Mouse (Mus musculus) splenic B cell, adult 2 months (primary cell): ENCODE measurements around the gene Irf2bpl.

ENCODE experiments used
- DNase-seq: peaks from one replicate; pipeline ENCODE4 v3.0.0-alpha.2; 2011; ENCODE audit warnings: low read depth, low spot score
- H3K27me3 ChIP-seq: 2 replicates; pipeline ENCODE4 v1.6.1; 2012; ENCODE audit warnings: mild to moderate bottlenecking, low read length, moderate library complexity, mixed read lengths; ENCODE audit not compliant: control insufficient read depth, poor library complexity, insufficient read depth, severe bottlenecking
- H3K36me3 ChIP-seq: 2 replicates; pipeline ENCODE4 v1.6.1; 2012; ENCODE audit warnings: mild to moderate bottlenecking, low read length, moderate library complexity, mixed read lengths; ENCODE audit not compliant: control insufficient read depth, poor library complexity, insufficient read depth, severe bottlenecking

Gene Irf2bpl

GRCm38 (mm10) chr12:86884197-86885058 lies at the start of gene Irf2bpl:
TSS of gene Irf2bpl (minus strand) at chr12:86884798.
- DNase-seq = peak; percentile 98

DNA sequence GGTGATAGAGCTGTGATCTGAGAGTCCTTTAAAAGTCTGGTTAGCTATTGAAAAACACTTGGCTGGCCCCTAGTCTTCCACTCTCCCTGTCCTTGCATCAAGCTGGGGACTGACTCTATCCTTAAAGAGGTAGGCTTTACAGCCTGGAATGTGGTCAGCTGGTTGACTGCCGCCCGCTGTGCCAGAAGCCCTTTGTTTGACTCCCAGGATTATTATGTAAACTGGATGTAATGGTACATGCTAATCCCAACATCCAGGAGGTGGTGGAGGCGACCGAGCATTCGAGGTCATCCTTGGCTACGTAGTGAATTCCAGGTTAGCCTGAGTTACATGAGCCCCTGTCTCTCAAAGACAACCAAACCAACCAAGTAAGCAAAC lies 48.0 kb upstream of the Irf2bpl start:
- no peak for DNase-seq
- Histone ChIP-seq H3K27me3 (no peaks in the 10 kb centered on the region), H3K36me3 (no peaks in the 10 kb centered on the region)

More at GRCm38 (mm10) chr12:86884197-86885058, at the start of gene Irf2bpl:
- H3K36me3 ChIP-seq = no peaks in the 10 kb centered on the region
- H3K27me3 ChIP-seq = no peaks in the 10 kb centered on the region

- DNase-seq = no peak
- no peaks in the 10 kb centered on the region for H3K36me3 ChIP-seq
- no peaks in the 10 kb centered on the region for H3K27me3 ChIP-seq
Observed at GRCm38 (mm10) chr12:86931919-86932574, 47.4 kb upstream of the Irf2bpl start.

GRCm38 (mm10) chr12:86930934-86931729 lies 46.5 kb upstream of the Irf2bpl start:
- Histone ChIP-seq H3K27me3 (no peaks in the 10 kb centered on the region), H3K36me3 (no peaks in the 10 kb centered on the region)
- no peak for DNase-seq

DNA sequence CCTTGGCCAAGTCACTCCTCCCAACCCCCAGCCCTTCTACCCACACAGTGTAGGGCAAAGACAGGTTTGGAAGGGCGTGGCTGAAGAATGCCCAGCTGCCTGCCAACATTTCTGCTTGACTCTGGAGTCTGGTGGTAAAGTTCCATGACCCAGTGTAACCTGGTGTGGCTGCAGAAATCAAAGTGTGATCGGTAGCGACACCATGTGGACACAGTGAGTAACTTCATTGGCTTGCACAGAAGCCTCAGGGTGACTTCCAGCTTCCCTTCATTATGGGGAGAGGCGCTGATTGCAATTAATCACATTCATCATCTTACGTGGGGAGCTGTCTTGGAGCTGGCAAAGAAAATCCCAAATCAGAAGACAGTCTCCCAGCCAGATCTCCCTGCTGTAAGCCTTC lies 39.2 kb upstream of the Irf2bpl start:
- no peaks in the 10 kb centered on the region for H3K27me3 ChIP-seq
- DNase-seq = peak; percentile 89

GRCm38 (mm10) chr12:86918983-86919722 lies 34.6 kb upstream of the Irf2bpl start:
- DNase-seq = no peak
- Histone ChIP-seq H3K27me3 (no peaks in the 10 kb centered on the region), H3K36me3 (no peaks in the 10 kb centered on the region)

More for the DNA sequence above, 39.2 kb upstream of the Irf2bpl start:
- H3K36me3 ChIP-seq = no peaks in the 10 kb centered on the region

DNA sequence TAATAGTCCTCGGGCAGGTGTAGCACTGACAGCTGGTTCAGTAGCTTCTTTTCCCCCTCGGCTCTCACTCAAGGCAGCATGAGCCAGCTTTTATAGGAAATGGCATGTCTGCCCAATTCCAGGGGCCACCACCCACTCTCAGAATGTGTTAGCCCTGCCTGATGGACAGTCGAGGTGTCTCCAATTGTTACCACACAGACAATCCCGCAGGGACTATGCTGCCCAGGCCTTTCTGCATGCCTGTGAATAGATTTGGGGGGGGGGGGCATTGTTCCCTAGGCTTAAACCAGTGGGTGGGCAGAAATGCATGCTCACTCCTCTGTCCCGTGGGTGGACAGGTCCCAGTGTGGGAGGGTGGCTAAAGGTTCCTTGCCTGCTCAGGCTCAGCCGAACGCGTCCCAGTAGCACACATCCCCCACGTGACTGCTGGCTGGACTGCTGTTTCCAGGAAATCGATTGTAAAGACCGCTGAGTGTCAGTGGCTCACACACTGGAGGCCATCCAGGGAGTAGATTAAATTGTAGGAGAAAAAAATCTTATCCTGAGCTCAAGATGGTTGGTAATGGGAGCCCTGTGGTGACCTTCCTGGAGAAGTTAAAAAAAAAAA lies 33.9 kb upstream of the Irf2bpl start:
- H3K36me3 ChIP-seq = no peaks in the 10 kb centered on the region
- H3K27me3 ChIP-seq = no peaks in the 10 kb centered on the region
- DNase-seq = no peak

- Histone ChIP-seq H3K36me3 (no peaks in the 10 kb centered on the region), H3K27me3 (no peaks in the 10 kb centered on the region)
- DNase-seq = no peak
Observed at GRCm38 (mm10) chr12:86916796-86917573, 32.4 kb upstream of the Irf2bpl start.

DNA sequence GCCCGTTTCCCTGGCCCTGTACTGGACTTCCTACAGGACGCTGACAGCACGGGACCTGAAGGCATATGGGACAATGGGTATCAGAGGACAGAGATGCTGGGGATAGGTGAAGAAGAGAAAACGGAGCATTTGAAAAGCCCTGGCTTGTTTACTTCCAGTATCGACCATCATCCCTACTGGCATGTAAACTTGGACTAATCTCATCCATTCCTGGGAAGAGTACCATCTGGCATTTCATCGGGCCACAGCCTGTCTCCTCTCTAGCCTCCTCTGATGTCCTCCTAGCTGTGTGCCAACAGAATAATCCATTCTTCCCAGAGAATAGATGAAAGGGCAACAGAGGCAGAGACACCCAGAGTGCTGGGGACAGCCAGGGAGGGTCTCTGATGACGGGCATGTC lies 31.0 kb upstream of the Irf2bpl start:
- DNase-seq = no peak
- H3K36me3 ChIP-seq = no peaks in the 10 kb centered on the region
- no peaks in the 10 kb centered on the region for H3K27me3 ChIP-seq

- H3K36me3 ChIP-seq = no peaks in the 10 kb centered on the region
- no peak for DNase-seq
- no peaks in the 10 kb centered on the region for H3K27me3 ChIP-seq
Observed at GRCm38 (mm10) chr12:86914756-86915155, 30.2 kb upstream of the Irf2bpl start.

GRCm38 (mm10) chr12:86914351-86914750 lies 29.8 kb upstream of the Irf2bpl start:
- no peaks in the 10 kb centered on the region for H3K27me3 ChIP-seq
- no peak for DNase-seq

GRCm38 (mm10) chr12:86912335-86913093 lies 27.9 kb upstream of the Irf2bpl start:
- H3K27me3 ChIP-seq = no peaks in the 10 kb centered on the region
- DNase-seq = no peak
- H3K36me3 ChIP-seq = no peaks in the 10 kb centered on the region

More at GRCm38 (mm10) chr12:86914351-86914750, 29.8 kb upstream of the Irf2bpl start:
- H3K36me3 ChIP-seq = no peaks in the 10 kb centered on the region

- DNase-seq = no peak
- no peaks in the 10 kb centered on the region for H3K27me3 ChIP-seq
- H3K36me3 ChIP-seq = no peaks in the 10 kb centered on the region
Observed at GRCm38 (mm10) chr12:86911482-86911931, 26.9 kb upstream of the Irf2bpl start.
